Mouse (Mus musculus): ENCODE results near the gene Tbc1d23.
"Not testable (repeated sequence)": the region's sequence is repeated elsewhere in the genome, so short reads cannot be mapped to it uniquely, and the experiment has no call there.

The Tbc1d23 gene

DNA sequence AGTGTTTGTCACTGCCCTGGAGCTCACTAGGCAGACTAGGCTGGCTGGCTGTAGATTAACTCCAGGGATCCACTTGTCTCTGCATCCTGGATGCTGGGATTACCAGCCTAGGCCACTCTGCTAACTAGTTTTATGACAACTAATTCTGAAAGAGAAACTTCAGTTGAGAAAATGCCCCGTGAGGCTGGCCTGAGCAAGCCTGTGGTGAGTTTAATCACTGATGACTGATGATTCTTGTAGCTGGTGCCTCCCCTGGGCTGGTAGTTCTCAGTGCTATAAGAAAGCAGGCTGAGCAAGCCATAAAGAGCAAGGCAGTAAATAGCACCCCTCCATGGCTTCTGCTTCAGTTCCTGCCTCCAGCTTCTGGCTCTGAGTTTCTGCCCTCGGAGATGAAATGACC is 55.6 kb downstream of the Tbc1d23 start:
- Histone ChIP-seq H3K4me3 (replicated peaks; ENCODE audit: low read length) (peak overlapping the region; percentile 29; the same call in 1 of the 2 replicates), H3K9me3 (ENCODE audit: low read length) (no peaks in the 10 kb centered on the region), H3K36me3 (ENCODE audit: insufficient read depth, low read length) (peaks cover 29% of the 10 kb centered on the region), H3K4me1 (replicated peaks; ENCODE audit: low read depth, low read length) (peaks cover 54% of the 10 kb centered on the region), H3K27me3 (ENCODE audit: insufficient read depth, low read length) (no peaks in the 10 kb centered on the region)
- no peak for TF ChIP-seq POU5F1 (IDR thresholded peaks at IDR 0.05; ENCODE audit: borderline replicate concordance, low read length)
- TF ChIP-seq CTCF (conservative IDR thresholded peaks at IDR 0.05; ENCODE audit: low read length), result no peak
- TF ChIP-seq NANOG (IDR thresholded peaks at IDR 0.05; ENCODE audit: borderline replicate concordance, low read length), result no peak

DNA sequence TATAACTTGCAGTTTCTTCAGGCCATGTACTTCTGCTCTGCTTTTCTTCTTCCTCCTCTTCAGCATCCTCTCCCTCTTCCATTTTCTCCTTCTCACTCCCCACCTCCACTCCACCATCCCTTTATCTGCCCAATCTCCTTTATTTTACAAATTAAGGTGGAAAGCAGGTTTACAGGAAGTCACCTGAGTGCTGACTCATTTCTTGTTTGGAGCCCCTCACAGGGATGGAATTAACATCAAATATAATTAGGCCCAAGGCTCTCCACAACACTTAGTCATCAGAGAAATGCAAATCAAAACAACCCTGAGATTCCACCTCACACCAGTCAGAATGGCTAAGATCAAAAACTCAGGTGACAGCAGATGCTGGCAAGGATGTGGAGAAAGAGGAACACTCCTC is 56.8 kb downstream of the Tbc1d23 start:
- Histone ChIP-seq H3K4me3 (replicated peaks; ENCODE audit: low read length) (peak overlapping the region; percentile 39), H3K4me1 (replicated peaks; ENCODE audit: low read depth, low read length) (peaks cover 66% of the 10 kb centered on the region), H3K36me3 (ENCODE audit: insufficient read depth, low read length) (peaks cover 41% of the 10 kb centered on the region)
- H3K9me3 ChIP-seq (ENCODE audit: low read length); H3K27me3 ChIP-seq (ENCODE audit: insufficient read depth, low read length): not testable (repeated sequence)

DNA sequence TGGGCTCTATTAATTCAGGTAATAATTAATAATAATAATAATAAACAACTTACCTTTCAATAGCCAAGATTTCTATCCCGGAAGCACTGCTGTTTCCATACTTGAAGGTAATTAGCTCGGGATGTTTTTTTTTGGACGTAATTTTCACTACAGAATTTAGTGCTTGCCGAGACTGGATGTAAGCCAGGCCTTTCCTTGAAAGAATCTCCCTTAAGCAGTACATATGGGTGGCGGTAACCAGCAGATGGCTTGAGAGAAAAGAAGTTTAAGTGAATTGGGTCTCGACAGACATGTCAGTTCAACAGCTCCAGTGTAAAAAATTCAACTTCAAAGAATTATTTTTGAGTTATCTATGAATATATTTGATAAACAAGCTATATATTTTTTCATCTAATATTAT is 59.7 kb downstream of the Tbc1d23 start:
- peaks cover 35% of the 10 kb centered on the region for H3K36me3 ChIP-seq (ENCODE audit: insufficient read depth, low read length)
- no peaks in the 10 kb centered on the region for H3K27me3 ChIP-seq (ENCODE audit: insufficient read depth, low read length)
- H3K4me1 ChIP-seq (replicated peaks; ENCODE audit: low read depth, low read length), result peaks cover 72% of the 10 kb centered on the region
- H3K9me3 ChIP-seq (ENCODE audit: low read length), result no peaks in the 10 kb centered on the region
- no peak for TF ChIP-seq CTCF (conservative IDR thresholded peaks at IDR 0.05; ENCODE audit: low read length)
- TF ChIP-seq NANOG (IDR thresholded peaks at IDR 0.05; ENCODE audit: borderline replicate concordance, low read length), result no peak
- TF ChIP-seq POU5F1 (IDR thresholded peaks at IDR 0.05; ENCODE audit: borderline replicate concordance, low read length), result no peak
- H3K4me3 ChIP-seq (replicated peaks; ENCODE audit: low read length), result no peak overlapping the region

DNA sequence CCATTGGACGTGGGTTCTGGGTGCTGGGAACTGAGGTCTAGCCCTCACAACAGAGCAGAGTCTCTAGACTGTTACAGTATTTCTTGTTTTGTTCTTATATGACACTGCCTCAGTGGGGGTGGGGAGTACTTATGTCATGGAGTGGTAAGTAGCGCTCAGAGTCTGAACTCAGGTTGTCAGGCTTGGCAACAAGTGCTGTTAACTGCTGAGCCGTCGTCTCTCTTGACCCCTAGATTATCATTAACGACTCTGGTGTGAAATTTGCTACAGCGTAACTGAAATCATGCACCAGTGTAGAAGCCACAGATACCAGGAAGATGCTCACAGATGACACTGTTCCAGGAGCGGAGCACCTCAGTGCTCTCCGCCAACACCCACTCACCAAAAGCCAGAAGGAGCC is 60.1 kb downstream of the Tbc1d23 start:
- Histone ChIP-seq H3K36me3 (ENCODE audit: insufficient read depth, low read length) (peaks cover 35% of the 10 kb centered on the region), H3K9me3 (ENCODE audit: low read length) (no peaks in the 10 kb centered on the region), H3K4me1 (replicated peaks; ENCODE audit: low read depth, low read length) (peaks cover 72% of the 10 kb centered on the region), H3K27me3 (ENCODE audit: insufficient read depth, low read length) (no peaks in the 10 kb centered on the region), H3K4me3 (replicated peaks; ENCODE audit: low read length) (no peak overlapping the region)
- TF ChIP-seq POU5F1 (IDR thresholded peaks at IDR 0.05; ENCODE audit: borderline replicate concordance, low read length) (no peak), CTCF (conservative IDR thresholded peaks at IDR 0.05; ENCODE audit: low read length) (no peak), NANOG (IDR thresholded peaks at IDR 0.05; ENCODE audit: borderline replicate concordance, low read length) (no peak)

DNA sequence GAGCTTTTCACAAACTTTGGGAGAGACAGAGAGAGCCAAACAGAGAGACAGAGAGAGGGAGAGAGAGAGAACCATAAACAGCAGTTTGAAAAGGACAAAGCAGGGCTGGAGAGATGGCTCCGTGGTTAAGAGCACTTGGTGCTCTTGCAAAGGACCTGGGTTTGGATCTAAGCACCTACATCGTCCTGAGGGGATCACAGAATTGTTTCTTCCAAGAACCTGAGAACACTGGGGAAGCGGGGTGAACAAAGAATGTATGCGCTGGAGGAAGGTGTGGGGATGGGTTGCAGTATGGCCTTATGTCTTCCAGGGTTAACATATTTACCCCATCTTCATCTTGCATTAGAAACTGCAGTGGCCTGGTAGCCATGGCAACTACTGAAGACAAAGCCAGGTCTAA is 63.1 kb downstream of the Tbc1d23 start:
- peaks cover 62% of the 10 kb centered on the region for H3K36me3 ChIP-seq (ENCODE audit: insufficient read depth, low read length)
- TF ChIP-seq NANOG (IDR thresholded peaks at IDR 0.05; ENCODE audit: borderline replicate concordance, low read length), result no peak
- TF ChIP-seq POU5F1 (IDR thresholded peaks at IDR 0.05; ENCODE audit: borderline replicate concordance, low read length), result no peak
- TF ChIP-seq CTCF (conservative IDR thresholded peaks at IDR 0.05; ENCODE audit: low read length), result no peak
- no peaks in the 10 kb centered on the region for H3K27me3 ChIP-seq (ENCODE audit: insufficient read depth, low read length)
- peaks cover 65% of the 10 kb centered on the region for H3K4me1 ChIP-seq (replicated peaks; ENCODE audit: low read depth, low read length)
- H3K4me3 ChIP-seq (replicated peaks; ENCODE audit: low read length), result no peak overlapping the region
- H3K9me3 ChIP-seq (ENCODE audit: low read length), result no peaks in the 10 kb centered on the region

DNA sequence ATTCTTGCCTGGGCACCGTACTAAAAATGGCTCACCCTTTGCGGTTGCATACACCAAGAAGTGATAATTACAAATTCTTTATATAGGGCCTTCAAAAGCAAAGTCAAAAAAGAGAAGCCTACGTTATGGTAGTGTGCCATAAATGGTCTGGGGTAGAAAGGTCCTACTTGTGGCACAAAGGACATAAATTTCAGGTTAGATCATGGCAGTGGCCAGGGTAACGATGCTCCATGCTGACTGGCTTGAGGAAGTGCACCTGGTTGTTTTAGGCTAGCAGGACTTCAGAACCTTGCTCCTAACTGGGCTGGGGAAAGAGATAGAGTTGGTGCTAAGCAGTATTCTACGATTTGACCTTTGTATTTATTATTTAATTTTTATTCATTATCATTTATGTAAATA is 63.8 kb downstream of the Tbc1d23 start:
- Histone ChIP-seq H3K4me1 (replicated peaks; ENCODE audit: low read depth, low read length) (peaks cover 59% of the 10 kb centered on the region), H3K9me3 (ENCODE audit: low read length) (no peaks in the 10 kb centered on the region), H3K27me3 (ENCODE audit: insufficient read depth, low read length) (no peaks in the 10 kb centered on the region), H3K4me3 (replicated peaks; ENCODE audit: low read length) (peak overlapping the region; percentile 99), H3K36me3 (ENCODE audit: insufficient read depth, low read length) (peaks cover 63% of the 10 kb centered on the region)
- no peak for TF ChIP-seq NANOG (IDR thresholded peaks at IDR 0.05; ENCODE audit: borderline replicate concordance, low read length)
- no peak for TF ChIP-seq CTCF (conservative IDR thresholded peaks at IDR 0.05; ENCODE audit: low read length)
- TF ChIP-seq POU5F1 (IDR thresholded peaks at IDR 0.05; ENCODE audit: borderline replicate concordance, low read length), result no peak

DNA sequence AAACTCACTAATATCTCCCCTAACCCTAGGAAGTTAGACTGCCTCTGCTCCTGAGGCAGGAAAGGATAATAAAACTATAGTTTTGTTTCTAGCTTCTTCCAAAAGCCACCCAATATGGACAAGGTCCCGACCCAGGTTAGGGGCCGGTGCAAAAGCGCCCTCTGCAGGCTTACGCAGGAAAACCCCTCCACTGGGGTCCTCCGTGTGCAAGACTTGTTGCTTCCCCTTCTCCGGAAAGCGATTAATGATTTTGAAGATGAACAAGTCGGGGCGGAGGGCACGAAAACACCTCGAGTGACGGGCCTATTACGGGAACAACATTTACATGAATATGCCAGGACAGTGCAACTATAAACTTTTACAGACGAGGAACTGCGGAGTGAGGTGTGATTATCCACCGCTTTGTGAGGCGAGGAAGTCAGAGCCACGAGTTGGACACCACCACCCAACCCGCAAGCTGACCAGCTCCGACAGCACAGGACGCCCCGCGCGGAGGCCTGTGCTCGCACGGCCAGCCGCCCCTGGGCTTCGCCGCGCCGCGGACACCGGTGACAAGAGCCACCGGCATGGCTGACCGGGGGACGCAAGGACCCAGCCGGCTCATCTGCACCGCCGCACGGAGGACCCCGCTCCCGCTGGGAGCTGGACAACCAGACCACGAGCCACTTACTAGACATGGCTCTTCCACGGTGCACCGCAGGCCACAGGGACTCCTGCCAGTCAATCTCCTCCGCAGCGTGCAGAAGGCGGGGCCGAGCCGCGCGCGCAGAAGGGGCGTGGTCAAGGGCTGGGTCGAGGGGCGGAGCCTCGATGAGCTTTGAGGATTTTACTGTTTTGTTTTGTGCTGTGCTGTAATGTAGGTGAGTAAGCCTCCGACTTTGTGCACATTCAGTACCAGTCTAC is 64.4 kb downstream of the Tbc1d23 start, which contains the start of gene Nit2:
Gene Nit2, minus strand, starts transcription at position 731 of the 903 bp plus-strand sequence.
- H3K27me3 ChIP-seq (ENCODE audit: insufficient read depth, low read length), result no peaks in the 10 kb centered on the region
- peak; percentile 93 for TF ChIP-seq CTCF (conservative IDR thresholded peaks at IDR 0.05; ENCODE audit: low read length)
- no peak for TF ChIP-seq NANOG (IDR thresholded peaks at IDR 0.05; ENCODE audit: borderline replicate concordance, low read length)
- peak within 1 kb of the TSS; percentile 99 for H3K4me3 ChIP-seq (replicated peaks; ENCODE audit: low read length)
- H3K36me3 ChIP-seq (ENCODE audit: insufficient read depth, low read length), result peaks cover 64% of the 10 kb centered on the region
- H3K4me1 ChIP-seq (replicated peaks; ENCODE audit: low read depth, low read length), result peaks cover 55% of the 10 kb centered on the region
- H3K9me3 ChIP-seq (ENCODE audit: low read length), result no peaks in the 10 kb centered on the region

DNA sequence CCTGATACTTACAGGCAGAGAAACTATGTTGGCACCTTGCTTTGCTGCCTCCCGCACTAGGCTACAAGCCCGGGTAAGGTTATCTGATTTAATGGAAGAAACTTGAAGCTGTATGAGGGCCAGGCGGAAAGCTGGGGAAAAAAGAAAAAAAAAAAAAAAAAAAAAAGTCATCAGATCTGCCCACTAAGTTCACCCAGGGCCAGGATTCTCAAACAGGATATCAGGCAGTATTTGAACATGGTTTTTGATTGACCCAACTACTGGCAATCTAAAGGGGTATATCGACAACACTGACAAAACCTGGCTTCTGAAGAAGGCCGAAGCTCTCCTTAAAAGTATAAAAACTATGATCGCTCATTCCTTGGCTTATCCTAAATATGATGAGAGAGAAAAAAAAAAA is 65.2 kb downstream of the Tbc1d23 start:
- Histone ChIP-seq H3K4me3 (replicated peaks; ENCODE audit: low read length) (peak overlapping the region; percentile 99), H3K4me1 (replicated peaks; ENCODE audit: low read depth, low read length) (peaks cover 49% of the 10 kb centered on the region), H3K27me3 (ENCODE audit: insufficient read depth, low read length) (no peaks in the 10 kb centered on the region), H3K36me3 (ENCODE audit: insufficient read depth, low read length) (peaks cover 65% of the 10 kb centered on the region), H3K9me3 (ENCODE audit: low read length) (no peaks in the 10 kb centered on the region)
- TF ChIP-seq CTCF (conservative IDR thresholded peaks at IDR 0.05; ENCODE audit: low read length) (no peak), POU5F1 (IDR thresholded peaks at IDR 0.05; ENCODE audit: borderline replicate concordance, low read length) (no peak), NANOG (IDR thresholded peaks at IDR 0.05; ENCODE audit: borderline replicate concordance, low read length) (no peak)

DNA sequence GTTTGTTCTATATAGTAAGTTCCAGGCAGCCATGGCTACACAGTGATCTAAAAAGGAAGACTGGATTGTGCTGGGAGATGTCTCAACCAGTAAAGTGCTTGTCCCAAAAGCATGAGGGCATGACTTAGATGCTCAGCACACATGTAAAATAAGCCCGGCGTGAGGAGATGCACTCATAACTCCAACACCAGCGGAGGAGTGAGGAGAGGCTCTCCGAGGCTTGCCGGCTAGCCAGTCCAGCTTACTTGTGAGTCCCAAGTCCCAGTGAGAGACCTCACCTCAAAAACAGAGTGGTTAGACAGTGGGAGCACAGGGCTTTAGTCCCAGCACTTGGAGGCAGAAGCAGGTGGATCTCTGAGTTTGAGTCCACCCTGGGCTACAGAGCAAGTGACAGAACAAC is 66.1 kb downstream of the Tbc1d23 start:
- H3K36me3 ChIP-seq (ENCODE audit: insufficient read depth, low read length), result peaks cover 68% of the 10 kb centered on the region
- peaks cover 40% of the 10 kb centered on the region for H3K4me1 ChIP-seq (replicated peaks; ENCODE audit: low read depth, low read length)
- no peak for TF ChIP-seq NANOG (IDR thresholded peaks at IDR 0.05; ENCODE audit: borderline replicate concordance, low read length)
- no peak for TF ChIP-seq CTCF (conservative IDR thresholded peaks at IDR 0.05; ENCODE audit: low read length)
- TF ChIP-seq POU5F1 (IDR thresholded peaks at IDR 0.05; ENCODE audit: borderline replicate concordance, low read length), result no peak
- H3K9me3 ChIP-seq (ENCODE audit: low read length), result no peaks in the 10 kb centered on the region
- no peaks in the 10 kb centered on the region for H3K27me3 ChIP-seq (ENCODE audit: insufficient read depth, low read length)
- H3K4me3 ChIP-seq (replicated peaks; ENCODE audit: low read length), result no peak overlapping the region

Measured in E14TG2a.4 (cell line).